Mouse (Mus musculus) lung, embryonic 15.5 days (tissue): Measurements from ENCODE around the gene Tchp. TPM values are rescaled to one million over a fixed set of nuclear protein-coding genes. Genes with fewer than 3 reads are reported as not detected.

Experiments
- ATAC-seq: fragments of 200-750 bp; cut with Nextera tagmentation; 2 replicates; pipeline ENCODE4 v1.8.0; 2017; ENCODE audit warnings: moderate number of reproducible peaks, borderline replicate concordance; ENCODE audit not compliant: low FRiP score, low TSS enrichment; ENCODE audit errors: extremely low read depth
- H3K27ac ChIP-seq: fragments of 300-500 bp; sonication (generic); 2 replicates; pipeline ENCODE4 v1.5.1; 2015; ENCODE audit warnings: moderate library complexity, mild to moderate bottlenecking, inconsistent platforms
- H3K27me3 ChIP-seq: fragments of 300-500 bp; sonication (generic); 2 replicates; pipeline ENCODE4 v1.6.1; 2015; ENCODE audit warnings: inconsistent platforms
- H3K36me3 ChIP-seq: fragments of 300-500 bp; sonication (generic); 2 replicates; pipeline ENCODE4 v1.6.1; 2015; ENCODE audit warnings: inconsistent platforms
- H3K4me1 ChIP-seq: fragments of 300-500 bp; sonication (generic); 2 replicates; pipeline ENCODE4 v1.6.1; 2015; ENCODE audit warnings: inconsistent platforms
- H3K4me2 ChIP-seq: fragments of 300-500 bp; sonication (generic); 2 replicates; pipeline ENCODE4 v1.6.1; 2015; ENCODE audit warnings: inconsistent platforms, mild to moderate bottlenecking, moderate library complexity
- H3K4me3 ChIP-seq: fragments of 300-500 bp; sonication (generic); 2 replicates; pipeline ENCODE4 v1.5.1; 2015; ENCODE audit warnings: mild to moderate bottlenecking, inconsistent platforms
- H3K9ac ChIP-seq: fragments of 300-500 bp; sonication (generic); 2 replicates; pipeline ENCODE4 v1.6.1; 2015; ENCODE audit warnings: inconsistent platforms
- H3K9me3 ChIP-seq: fragments of 300-500 bp; sonication (generic); 2 replicates; pipeline ENCODE4 v1.6.1; 2016; ENCODE audit warnings: inconsistent platforms
- WGBS: fragments of 180-500 bp; shearing (Covaris S2); methylation state at CpG from one replicate; pipeline ENCODE4 v1.1.7; 2015; 5-methylcytosine and 5-hydroxymethylcytosine counted together
- polyA plus RNA-seq: library from polyadenylated mRNA; unstranded; fragments of >200 nt; fragmentation: Nextera tagmentation; extraction: Ambion mirVana; gene quantifications from 2 replicates; pipeline ENCODE4 v1.2.1, GENCODE M21; 2015

Gene Tchp
- polyA plus RNA-seq, 1 experiment from 2014 or later: 12.8 TPM

GRCm38 (mm10) chr5:114699015-114699414 lies 8.5 kb upstream of the Tchp start:
- H3K27ac ChIP-seq: no peak overlapping the region
- ATAC-seq: no peak
- H3K4me3 ChIP-seq: no peak overlapping the region
- H3K36me3 ChIP-seq: no peaks in the 10 kb centered on the region
- H3K27me3 ChIP-seq: no peaks in the 10 kb centered on the region; the same call in 1 of the 2 replicates
- H3K9me3 ChIP-seq: no peaks in the 10 kb centered on the region
- 44% methylated on average over 7 of the region's 7 CpGs for WGBS
- no peaks in the 10 kb centered on the region; the same call in 1 of the 2 replicates for H3K4me1 ChIP-seq
- H3K9ac ChIP-seq: no peak overlapping the region
- no peak overlapping the region for H3K4me2 ChIP-seq

- Histone ChIP-seq H3K4me2 (no peak overlapping the region), H3K4me3 (no peak overlapping the region), H3K36me3 (no peaks in the 10 kb centered on the region), H3K9me3 (no peaks in the 10 kb centered on the region), H3K27me3 (no peaks in the 10 kb centered on the region), H3K9ac (0 out of 2 replicates have a peak overlapping the region, but pooled peaks have one; percentile 22), H3K27ac (no peak overlapping the region), H3K4me1 (peaks cover 3% of the 10 kb centered on the region; the same call in 1 of the 2 replicates)
- 55% methylated on average over 14 of the region's 14 CpGs for WGBS
- ATAC-seq: peak; percentile 43; the same call in 1 of the 2 replicates
Measured at GRCm38 (mm10) chr5:114702403-114703392, 4.9 kb upstream of the Tchp start.

- H3K27me3 ChIP-seq: no peaks in the 10 kb centered on the region
- H3K27ac ChIP-seq: no peak overlapping the region
- peak overlapping the region; percentile 79 for H3K4me3 ChIP-seq
- 54% methylated on average over 15 of the region's 15 CpGs for WGBS
- H3K9ac ChIP-seq: peak overlapping the region; percentile 64
- ATAC-seq: no peak
- H3K36me3 ChIP-seq: peaks cover 29% of the 10 kb centered on the region
- H3K9me3 ChIP-seq: no peaks in the 10 kb centered on the region
- H3K4me1 ChIP-seq: peaks cover 12% of the 10 kb centered on the region
- peak overlapping the region; percentile 77 for H3K4me2 ChIP-seq
Measured at GRCm38 (mm10) chr5:114708491-114708890, 931 bp downstream of the Tchp start.

GRCm38 (mm10) chr5:114709357-114709756 lies 1.8 kb downstream of the Tchp start:
- Histone ChIP-seq H3K9ac (no peak overlapping the region), H3K27ac (no peak overlapping the region), H3K36me3 (peaks cover 37% of the 10 kb centered on the region), H3K4me1 (peaks cover 12% of the 10 kb centered on the region), H3K4me3 (no peak overlapping the region), H3K9me3 (no peaks in the 10 kb centered on the region), H3K27me3 (no peaks in the 10 kb centered on the region), H3K4me2 (no peak overlapping the region; the same call in 1 of the 2 replicates)
- ATAC-seq: no peak
- WGBS: 89% methylated on average over 21 of the region's 21 CpGs

GRCm38 (mm10) chr5:114714551-114714950 lies 7.0 kb downstream of the Tchp start:
- no peaks in the 10 kb centered on the region for H3K4me1 ChIP-seq
- no peak overlapping the region for H3K4me3 ChIP-seq
- no peak overlapping the region for H3K9ac ChIP-seq
- no peak overlapping the region for H3K27ac ChIP-seq
- no peak overlapping the region for H3K4me2 ChIP-seq
- ATAC-seq: no peak
- 88% methylated on average over 18 of the region's 18 CpGs for WGBS
- no peaks in the 10 kb centered on the region for H3K27me3 ChIP-seq
- H3K9me3 ChIP-seq: no peaks in the 10 kb centered on the region
- peaks cover 84% of the 10 kb centered on the region for H3K36me3 ChIP-seq

GRCm38 (mm10) chr5:114717292-114717691 lies 9.7 kb downstream of the Tchp start:
- Histone ChIP-seq H3K27me3 (no peaks in the 10 kb centered on the region), H3K9ac (no peak overlapping the region), H3K4me2 (no peak overlapping the region), H3K36me3 (peaks cover 79% of the 10 kb centered on the region), H3K4me1 (no peaks in the 10 kb centered on the region), H3K27ac (no peak overlapping the region), H3K9me3 (no peaks in the 10 kb centered on the region), H3K4me3 (no peak overlapping the region)
- ATAC-seq: no peak
- WGBS: 89% methylated on average over 12 of the region's 12 CpGs

GRCm38 (mm10) chr5:114717937-114718336 lies 10.4 kb downstream of the Tchp start:
- peaks cover 83% of the 10 kb centered on the region for H3K36me3 ChIP-seq
- WGBS: 88% methylated on average over 8 of the region's 8 CpGs
- ATAC-seq: no peak

GRCm38 (mm10) chr5:114718483-114718882 lies 10.9 kb downstream of the Tchp start:
- Histone ChIP-seq H3K9ac (no peak overlapping the region), H3K4me3 (no peak overlapping the region), H3K9me3 (no peaks in the 10 kb centered on the region), H3K27ac (no peak overlapping the region), H3K27me3 (no peaks in the 10 kb centered on the region), H3K36me3 (peaks cover 80% of the 10 kb centered on the region), H3K4me2 (no peak overlapping the region), H3K4me1 (no peaks in the 10 kb centered on the region)
- WGBS: 85% methylated on average over 13 of the region's 13 CpGs
- ATAC-seq: no peak

More at GRCm38 (mm10) chr5:114717937-114718336, 10.4 kb downstream of the Tchp start:
- Histone ChIP-seq H3K9me3 (no peaks in the 10 kb centered on the region), H3K4me2 (no peak overlapping the region), H3K27me3 (no peaks in the 10 kb centered on the region), H3K4me3 (no peak overlapping the region), H3K9ac (no peak overlapping the region), H3K4me1 (no peaks in the 10 kb centered on the region), H3K27ac (no peak overlapping the region)

GRCm38 (mm10) chr5:114719003-114719927 lies 11.7 kb downstream of the Tchp start:
- H3K9me3 ChIP-seq: no peaks in the 10 kb centered on the region
- H3K4me1 ChIP-seq: no peaks in the 10 kb centered on the region
- H3K27ac ChIP-seq: no peak overlapping the region
- H3K36me3 ChIP-seq: peaks cover 76% of the 10 kb centered on the region
- H3K27me3 ChIP-seq: no peaks in the 10 kb centered on the region
- no peak overlapping the region for H3K4me2 ChIP-seq
- no peak for ATAC-seq
- H3K9ac ChIP-seq: no peak overlapping the region
- 83% methylated on average over 20 of the region's 20 CpGs for WGBS
- H3K4me3 ChIP-seq: no peak overlapping the region

GRCm38 (mm10) chr5:114719928-114720270 lies 12.3 kb downstream of the Tchp start:
- Histone ChIP-seq H3K9me3 (no peaks in the 10 kb centered on the region), H3K4me3 (no peak overlapping the region), H3K27ac (no peak overlapping the region), H3K4me2 (no peak overlapping the region), H3K36me3 (peaks cover 71% of the 10 kb centered on the region), H3K4me1 (no peaks in the 10 kb centered on the region), H3K9ac (no peak overlapping the region), H3K27me3 (no peaks in the 10 kb centered on the region)
- no peak for ATAC-seq
- 89% methylated on average over 6 of the region's 6 CpGs for WGBS

- no peak overlapping the region for H3K9ac ChIP-seq
- WGBS: 90% methylated on average over 11 of the region's 11 CpGs
- no peak overlapping the region for H3K4me2 ChIP-seq
- no peak overlapping the region for H3K27ac ChIP-seq
- H3K27me3 ChIP-seq: no peaks in the 10 kb centered on the region
- H3K9me3 ChIP-seq: no peaks in the 10 kb centered on the region
- H3K4me1 ChIP-seq: no peaks in the 10 kb centered on the region
- no peak overlapping the region for H3K4me3 ChIP-seq
- H3K36me3 ChIP-seq: peaks cover 63% of the 10 kb centered on the region
- ATAC-seq: no peak
Measured at GRCm38 (mm10) chr5:114720784-114721183, 13.2 kb downstream of the Tchp start.
